Mouse (Mus musculus) ES-Bruce4 (cell line): ENCODE measurements at regions not wholly inside any gene's neighbourhood (a gene's known extent, or its start where the extent isn't known, plus 50 kb on each side); places are given as distances from the start of the nearest gene placed in this dataset.

Experiments
- H3K27ac ChIP-seq: 2 replicates; pipeline ENCODE4 v1.5.1; 2012; ENCODE audit warnings: low read length, inconsistent platforms; ENCODE audit not compliant: insufficient read depth
- H3K27me3 ChIP-seq: 2 replicates; pipeline ENCODE4 v1.6.1; 2012; ENCODE audit warnings: mild to moderate bottlenecking, low read length, inconsistent platforms; ENCODE audit not compliant: control insufficient read depth, poor library complexity, insufficient read depth, severe bottlenecking
- H3K36me3 ChIP-seq: 2 replicates; pipeline ENCODE4 v1.6.1; 2012; ENCODE audit warnings: inconsistent platforms, mild to moderate bottlenecking, low read length, moderate library complexity; ENCODE audit not compliant: control insufficient read depth, poor library complexity, insufficient read depth, severe bottlenecking
- H3K4me1 ChIP-seq: one replicate; pipeline ENCODE4 v1.8.1; 2011; ENCODE audit warnings: low read length; ENCODE audit not compliant: control insufficient read depth, insufficient read depth
- H3K4me3 ChIP-seq: 2 replicates; pipeline ENCODE4 v1.5.1; 2011; ENCODE audit warnings: low read depth, mild to moderate bottlenecking, low read length
- H3K9ac ChIP-seq: 2 replicates; pipeline ENCODE4 v1.6.1; 2012; ENCODE audit warnings: low read depth, mild to moderate bottlenecking, inconsistent platforms; ENCODE audit not compliant: poor library complexity, severe bottlenecking
- H3K9me3 ChIP-seq: replicated peaks from 2 replicates; pipeline ENCODE4 v1.6.1; 2012; ENCODE audit warnings: mild to moderate bottlenecking, low read length, inconsistent platforms; ENCODE audit not compliant: control insufficient read depth, poor library complexity, insufficient read depth, severe bottlenecking
- CTCF ChIP-seq: IDR thresholded peaks from one replicate; pipeline ENCODE4 v1.8.1; 2011; ENCODE audit warnings: low read depth, low read length
- EP300 ChIP-seq: IDR thresholded peaks from 2 replicates; pipeline ENCODE4 v1.6.1; 2011; ENCODE audit warnings: low read depth, low read length; ENCODE audit not compliant: insufficient read depth
- POLR2A ChIP-seq: IDR thresholded peaks from one replicate; pipeline ENCODE4 v1.8.1; 2011; ENCODE audit warnings: low read length; ENCODE audit not compliant: insufficient read depth

GRCm38 (mm10) chr3:21269130-21269440, 807.4 kb upstream of the Tbl1xr1 start:
- H3K4me3 ChIP-seq: no peak overlapping the region
- no peak for TF ChIP-seq CTCF
- TF ChIP-seq POLR2A: no peak
- TF ChIP-seq EP300: no peak
- no peak overlapping the region for H3K27ac ChIP-seq
- no peaks in the 10 kb centered on the region for H3K36me3 ChIP-seq
- no peak overlapping the region for H3K9ac ChIP-seq
- H3K4me1 ChIP-seq: no peaks in the 10 kb centered on the region
- H3K27me3 ChIP-seq: peaks cover 1% of the 10 kb centered on the region; the same call in 1 of the 2 replicates
- no peaks in the 10 kb centered on the region for H3K9me3 ChIP-seq

GRCm38 (mm10) chr3:21270788-21271187, 805.7 kb upstream of the Tbl1xr1 start:
- no peak overlapping the region for H3K27ac ChIP-seq
- no peaks in the 10 kb centered on the region for H3K36me3 ChIP-seq
- TF ChIP-seq POLR2A: no peak
- TF ChIP-seq EP300: no peak
- no peak for TF ChIP-seq CTCF
- no peak overlapping the region for H3K4me3 ChIP-seq
- H3K9me3 ChIP-seq: no peaks in the 10 kb centered on the region
- no peaks in the 10 kb centered on the region for H3K4me1 ChIP-seq
- H3K27me3 ChIP-seq: peaks cover 1% of the 10 kb centered on the region; the same call in 1 of the 2 replicates
- H3K9ac ChIP-seq: no peak overlapping the region

- H3K36me3 ChIP-seq: no peaks in the 10 kb centered on the region
- H3K4me3 ChIP-seq: no peak overlapping the region
- H3K9me3 ChIP-seq: no peaks in the 10 kb centered on the region
- H3K27ac ChIP-seq: no peak overlapping the region
- H3K4me1 ChIP-seq: no peaks in the 10 kb centered on the region
- no peaks in the 10 kb centered on the region for H3K27me3 ChIP-seq
- TF ChIP-seq CTCF: no peak
- TF ChIP-seq EP300: no peak
- TF ChIP-seq POLR2A: no peak
- no peak overlapping the region for H3K9ac ChIP-seq
Observed at GRCm38 (mm10) chr3:21272219-21272618, 804.2 kb upstream of the Tbl1xr1 start.

GRCm38 (mm10) chr3:21292774-21293173, 783.7 kb upstream of the Tbl1xr1 start:
- no peaks in the 10 kb centered on the region for H3K4me1 ChIP-seq
- TF ChIP-seq CTCF (no peak), POLR2A (no peak), EP300 (no peak)
- no peaks in the 10 kb centered on the region for H3K36me3 ChIP-seq
- H3K27ac ChIP-seq: no peak overlapping the region
- H3K9me3 ChIP-seq: no peaks in the 10 kb centered on the region
- no peaks in the 10 kb centered on the region for H3K27me3 ChIP-seq
- no peak overlapping the region for H3K9ac ChIP-seq
- H3K4me3 ChIP-seq: no peak overlapping the region

DNA sequence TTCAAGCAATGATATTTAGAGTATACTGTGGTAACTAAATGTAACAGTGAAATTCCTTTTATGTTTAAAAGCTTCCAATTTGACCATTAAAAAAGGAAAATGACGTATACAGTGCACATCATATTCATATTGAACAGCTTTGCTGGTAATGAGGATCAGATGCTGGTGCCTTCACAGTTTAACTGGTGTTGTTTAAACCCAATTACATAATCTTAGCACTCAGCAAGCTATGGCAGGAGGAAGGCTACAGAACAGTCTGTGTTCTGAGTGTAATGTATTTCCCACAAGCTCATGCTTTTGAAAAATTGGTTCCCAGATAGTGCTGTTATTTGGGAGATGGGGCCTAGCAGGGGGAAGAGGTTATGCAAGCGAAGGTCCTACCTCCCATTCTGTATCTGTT, 783.1 kb upstream of the Tbl1xr1 start:
- Histone ChIP-seq H3K9me3 (no peaks in the 10 kb centered on the region), H3K4me3 (no peak overlapping the region), H3K27me3 (no peaks in the 10 kb centered on the region), H3K9ac (no peak overlapping the region), H3K27ac (no peak overlapping the region), H3K4me1 (no peaks in the 10 kb centered on the region), H3K36me3 (no peaks in the 10 kb centered on the region)
- TF ChIP-seq CTCF: no peak
- no peak for TF ChIP-seq POLR2A
- no peak for TF ChIP-seq EP300

DNA sequence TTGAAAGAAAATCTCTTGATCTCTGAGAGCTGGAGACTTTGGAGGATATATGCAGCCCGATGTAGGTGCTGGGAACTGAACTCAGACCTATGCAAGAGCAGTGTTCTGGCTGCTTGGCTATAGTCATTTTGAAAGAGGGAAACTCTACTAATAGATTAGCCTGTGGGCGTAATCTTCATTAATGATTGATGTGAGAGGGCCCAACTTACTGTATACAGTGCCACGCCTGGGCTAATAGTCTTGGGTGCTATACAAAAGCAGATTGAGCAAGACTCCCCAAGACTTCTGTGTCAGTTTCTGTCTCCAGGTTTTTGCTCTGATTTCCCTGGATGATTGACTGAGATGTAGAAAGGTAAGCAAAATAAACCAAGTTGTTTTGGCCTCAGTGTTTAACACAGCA, 781.7 kb upstream of the Tbl1xr1 start:
- Histone ChIP-seq H3K36me3 (no peaks in the 10 kb centered on the region), H3K9me3 (no peaks in the 10 kb centered on the region), H3K4me3 (no peak overlapping the region), H3K9ac (no peak overlapping the region), H3K27me3 (no peaks in the 10 kb centered on the region), H3K4me1 (no peaks in the 10 kb centered on the region), H3K27ac (no peak overlapping the region)
- TF ChIP-seq CTCF: no peak
- TF ChIP-seq POLR2A: no peak
